Mouse (Mus musculus) hindbrain, embryonic 12.5 days (tissue): Measurements from ENCODE around the gene Raver2. TPM values are rescaled to one million over a fixed set of nuclear protein-coding genes. Genes with fewer than 3 reads are reported as not detected.

Experiments
- ATAC-seq: fragments of 200-750 bp; cut with Nextera tagmentation; 2 replicates; pipeline ENCODE4 v1.8.0; 2017; ENCODE audit warnings: moderate TSS enrichment; ENCODE audit not compliant: low FRiP score
- H3K27ac ChIP-seq: fragments of 300-500 bp; sonication (generic); 2 replicates; pipeline ENCODE4 v1.5.1; 2016; ENCODE audit warnings: mild to moderate bottlenecking
- H3K27me3 ChIP-seq: fragments of 300-500 bp; sonication (generic); 2 replicates; pipeline ENCODE4 v1.6.1; 2016; ENCODE audit warnings: mild to moderate bottlenecking
- H3K36me3 ChIP-seq: fragments of 300-500 bp; sonication (generic); 2 replicates; pipeline ENCODE4 v1.6.1; 2016; ENCODE audit warnings: mild to moderate bottlenecking
- H3K4me1 ChIP-seq: fragments of 300-500 bp; sonication (generic); 2 replicates; pipeline ENCODE4 v1.6.1; 2016
- H3K4me2 ChIP-seq: fragments of 300-500 bp; sonication (generic); replicated peaks from 2 replicates; pipeline ENCODE4 v1.6.1; 2016; ENCODE audit warnings: mild to moderate bottlenecking
- H3K4me3 ChIP-seq: fragments of 300-500 bp; sonication (generic); 2 replicates; pipeline ENCODE4 v1.5.1; 2016; ENCODE audit warnings: mild to moderate bottlenecking
- H3K9ac ChIP-seq: fragments of 300-500 bp; sonication (generic); 2 replicates; pipeline ENCODE4 v1.6.1; 2016; ENCODE audit warnings: mild to moderate bottlenecking, moderate library complexity
- H3K9me3 ChIP-seq: fragments of 300-500 bp; sonication (generic); replicated peaks from 2 replicates; pipeline ENCODE4 v1.6.1; 2016; ENCODE audit warnings: mild to moderate bottlenecking
- WGBS: fragments of 180-500 bp; shearing (Covaris S2); methylation state at CpG from one replicate; pipeline ENCODE4 v1.1.7; 2016; 5-methylcytosine and 5-hydroxymethylcytosine counted together
- polyA plus RNA-seq: library from polyadenylated mRNA; unstranded; fragments of >200 nt; fragmentation: Nextera tagmentation; extraction: Ambion mirVana; gene quantifications from 2 replicates; pipeline ENCODE4 v1.2.1, GENCODE M21; 2016

The Raver2 gene
- polyA plus RNA-seq, 1 experiment from 2014 or later = 13.1 TPM

DNA sequence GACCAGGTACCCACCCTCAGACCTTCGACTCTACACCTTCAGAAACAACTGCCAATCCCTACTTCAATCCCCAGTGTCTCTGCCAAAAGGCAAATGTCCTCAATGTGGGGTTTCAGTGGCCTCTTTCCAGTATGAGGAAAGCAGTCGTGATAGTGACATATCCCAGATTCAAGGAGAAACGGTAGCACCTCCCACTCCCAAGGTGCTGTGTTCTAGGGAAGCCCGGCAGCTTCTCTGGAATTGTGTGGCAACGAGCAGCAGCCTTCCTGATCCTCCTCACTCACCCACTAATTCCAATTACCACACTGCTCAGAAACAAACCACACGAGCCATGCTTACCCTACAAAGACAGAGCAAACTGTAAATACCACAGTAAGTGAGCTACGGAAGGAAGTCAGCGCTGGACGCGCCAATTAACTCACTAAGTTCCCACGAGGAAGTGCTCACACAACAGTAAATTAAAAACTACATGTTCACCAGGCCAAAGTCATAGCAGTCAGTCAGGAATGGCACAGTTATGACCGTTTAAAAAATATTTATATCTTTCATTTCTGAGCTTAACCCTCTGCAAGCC is 90.5 kb downstream of the Raver2 start:
- WGBS = 84% methylated on average over 12 of the region's 12 CpGs
- Histone ChIP-seq H3K27ac (no peak overlapping the region), H3K4me2 (no peak overlapping the region), H3K4me1 (no peaks in the 10 kb centered on the region), H3K9ac (no peak overlapping the region), H3K36me3 (peaks cover 44% of the 10 kb centered on the region), H3K27me3 (no peaks in the 10 kb centered on the region), H3K4me3 (no peak overlapping the region), H3K9me3 (no peaks in the 10 kb centered on the region)
- no peak for ATAC-seq

DNA sequence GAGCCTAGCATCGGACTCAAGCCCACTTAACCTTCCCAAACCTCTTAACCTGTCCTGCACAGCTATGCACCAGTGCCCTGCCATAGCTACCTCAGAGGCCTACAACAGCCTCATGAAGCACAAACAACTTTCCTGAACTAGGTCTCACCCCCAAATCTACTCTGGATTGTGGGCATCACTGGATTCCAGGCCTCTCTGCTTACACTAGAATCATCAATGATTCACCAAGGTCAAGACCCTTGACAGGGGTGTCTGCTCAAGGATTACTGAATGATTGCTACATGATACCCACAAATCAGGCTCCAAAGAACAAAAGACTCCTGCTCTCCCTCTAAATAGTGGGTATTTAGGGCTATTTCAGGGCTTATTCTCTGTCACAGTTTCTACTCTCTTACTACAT is 92.0 kb downstream of the Raver2 start:
- H3K4me1 ChIP-seq = no peaks in the 10 kb centered on the region

DNA sequence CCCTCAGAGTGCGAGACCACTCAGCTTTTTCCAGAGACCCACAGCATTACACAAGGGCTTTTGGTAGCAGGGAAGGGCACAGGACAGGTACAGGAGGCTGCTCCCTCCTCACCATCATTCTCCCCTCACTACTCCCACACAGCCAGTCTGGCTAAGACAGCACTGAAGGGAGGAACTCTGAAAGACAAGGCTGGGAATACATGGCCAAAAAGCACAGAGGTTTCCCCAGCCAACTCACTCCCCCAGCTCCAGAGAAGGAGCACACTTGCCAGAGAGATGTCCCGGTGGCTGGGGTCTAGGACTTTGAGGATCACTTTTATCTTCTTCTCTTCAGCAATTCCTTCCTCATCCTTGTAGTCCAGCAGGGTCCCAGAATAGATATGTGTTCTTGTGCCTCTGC is 95.4 kb downstream of the Raver2 start:
- Histone ChIP-seq H3K4me2 (no peak overlapping the region), H3K27ac (no peak overlapping the region), H3K4me3 (no peak overlapping the region), H3K9ac (no peak overlapping the region), H3K9me3 (no peaks in the 10 kb centered on the region), H3K27me3 (no peaks in the 10 kb centered on the region), H3K36me3 (0 out of 2 replicates have a peak, but pooled peaks cover 16% of the 10 kb centered on the region), H3K4me1 (0 out of 2 replicates have a peak, but pooled peaks cover 2% of the 10 kb centered on the region)
- WGBS = 95% methylated on average over 2 of the region's 2 CpGs
- no peak for ATAC-seq

More for the DNA sequence above, 92.0 kb downstream of the Raver2 start:
- Histone ChIP-seq H3K4me2 (no peak overlapping the region), H3K27ac (no peak overlapping the region), H3K27me3 (no peaks in the 10 kb centered on the region), H3K9me3 (no peaks in the 10 kb centered on the region), H3K36me3 (peaks cover 42% of the 10 kb centered on the region), H3K9ac (no peak overlapping the region), H3K4me3 (no peak overlapping the region)
- ATAC-seq = no peak
- WGBS = 89% methylated on average over 1 of the region's 1 CpGs

DNA sequence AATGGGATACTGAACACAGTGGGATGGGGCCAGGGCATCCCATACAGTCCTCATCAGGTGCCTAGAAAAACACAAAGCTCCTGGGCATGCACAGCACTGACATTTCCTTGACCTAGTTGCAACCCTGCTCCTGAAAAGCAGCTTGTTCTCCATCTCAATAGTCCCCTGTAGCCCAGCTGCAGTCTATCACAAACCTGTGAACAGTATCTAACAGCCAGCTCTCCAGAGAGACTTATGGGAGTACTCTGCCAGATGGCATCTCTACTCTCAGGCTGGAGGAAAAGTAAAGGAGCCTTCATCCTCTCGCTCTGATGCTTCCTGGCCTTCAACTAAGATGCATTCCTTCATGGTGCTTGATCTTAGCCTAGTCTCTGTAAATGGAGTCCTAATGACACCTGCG is 95.9 kb downstream of the Raver2 start:
- ATAC-seq = no peak
- Histone ChIP-seq H3K4me1 (0 out of 2 replicates have a peak, but pooled peaks cover 2% of the 10 kb centered on the region), H3K36me3 (0 out of 2 replicates have a peak, but pooled peaks cover 11% of the 10 kb centered on the region), H3K27me3 (no peaks in the 10 kb centered on the region), H3K4me3 (no peak overlapping the region), H3K9me3 (no peaks in the 10 kb centered on the region), H3K9ac (no peak overlapping the region), H3K4me2 (no peak overlapping the region), H3K27ac (no peak overlapping the region)
- WGBS = 88% methylated on average over 2 of the region's 2 CpGs

DNA sequence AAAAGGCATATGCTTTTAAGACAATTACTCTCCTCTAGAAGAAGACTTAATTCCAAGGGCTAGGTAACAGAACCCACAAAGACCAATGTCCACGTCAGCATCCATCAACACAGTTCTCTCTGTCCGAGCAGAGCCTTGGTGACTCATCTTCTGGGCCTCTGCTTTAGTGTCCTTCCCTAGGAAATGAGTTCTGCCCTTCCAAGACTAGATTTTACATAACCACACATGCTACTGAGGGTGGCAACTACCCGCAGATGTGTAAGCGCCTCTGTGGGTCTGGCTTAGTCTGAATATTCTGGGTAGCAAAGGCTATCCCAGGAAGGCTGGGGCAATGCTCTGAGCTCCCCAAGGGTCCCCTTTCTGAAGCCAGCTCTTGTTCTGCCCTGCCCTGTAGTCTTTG is 97.0 kb downstream of the Raver2 start:
- 87% methylated on average over 4 of the region's 4 CpGs for WGBS
- H3K9me3 ChIP-seq = no peaks in the 10 kb centered on the region
- no peak overlapping the region for H3K4me2 ChIP-seq
- H3K27ac ChIP-seq = no peak overlapping the region
- no peak overlapping the region for H3K4me3 ChIP-seq
- no peak for ATAC-seq
- H3K4me1 ChIP-seq = 0 out of 2 replicates have a peak, but pooled peaks cover 2% of the 10 kb centered on the region
- no peak overlapping the region for H3K9ac ChIP-seq
- no peaks in the 10 kb centered on the region for H3K27me3 ChIP-seq
- peaks cover 10% of the 10 kb centered on the region for H3K36me3 ChIP-seq

DNA sequence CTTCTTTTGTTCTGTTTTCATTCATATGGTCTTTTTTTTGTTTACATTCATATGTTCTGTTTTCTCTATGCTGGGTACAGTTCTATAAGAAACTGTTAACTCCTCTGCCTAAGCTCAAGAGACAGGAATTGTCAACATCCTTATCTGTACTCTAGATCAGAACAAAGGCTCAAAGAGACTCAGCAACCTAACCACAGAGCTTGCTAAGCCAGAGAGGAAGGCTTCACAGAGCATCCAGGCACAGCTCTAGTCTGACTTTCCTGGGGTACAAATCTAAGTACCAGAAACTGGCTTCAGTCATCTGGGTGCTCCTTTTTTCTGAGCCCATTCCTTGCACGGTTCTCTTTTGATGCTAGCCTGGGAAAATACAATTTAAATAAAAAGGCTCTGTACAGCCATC is 99.0 kb downstream of the Raver2 start:
- ATAC-seq = no peak
- Histone ChIP-seq H3K4me1 (0 out of 2 replicates have a peak, but pooled peaks cover 2% of the 10 kb centered on the region), H3K4me2 (no peak overlapping the region), H3K27ac (no peak overlapping the region), H3K36me3 (peaks cover 9% of the 10 kb centered on the region), H3K9me3 (no peaks in the 10 kb centered on the region), H3K27me3 (no peaks in the 10 kb centered on the region), H3K4me3 (no peak overlapping the region), H3K9ac (no peak overlapping the region)
- 79% methylated on average over 1 of the region's 1 CpGs for WGBS

DNA sequence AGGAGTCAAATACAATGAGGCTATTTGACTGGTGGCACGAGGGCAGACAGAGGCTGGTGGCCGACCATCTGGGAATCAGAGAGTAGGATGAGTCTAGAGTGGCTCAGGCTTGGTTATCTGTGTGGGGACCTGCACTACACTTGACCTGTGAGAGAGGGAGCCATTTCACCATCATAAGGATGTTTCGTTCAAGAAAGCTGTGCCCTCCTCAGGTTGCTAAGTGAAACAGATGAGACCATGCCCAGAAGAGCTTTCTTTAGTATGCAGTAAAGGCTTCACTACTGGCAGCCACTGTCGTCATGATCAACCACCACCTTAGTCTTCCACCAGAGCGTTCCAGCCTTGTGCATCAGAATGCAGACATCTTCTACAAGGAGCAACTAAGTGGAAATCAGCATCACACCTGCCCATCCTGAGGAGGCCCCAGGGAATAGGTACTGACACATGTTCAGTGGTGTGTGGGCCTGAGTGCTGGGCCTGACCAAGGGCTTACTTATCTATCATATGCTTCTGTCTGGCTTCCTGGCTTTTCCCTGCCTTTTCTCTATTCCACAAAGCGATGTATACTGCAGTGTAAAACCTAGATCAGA is 99.5 kb downstream of the Raver2 start:
- H3K4me2 ChIP-seq = no peak overlapping the region
- 59% methylated on average over 6 of the region's 6 CpGs for WGBS
- no peaks in the 10 kb centered on the region for H3K9me3 ChIP-seq
- no peaks in the 10 kb centered on the region for H3K27me3 ChIP-seq
- 0 out of 2 replicates have a peak, but pooled peaks cover 2% of the 10 kb centered on the region for H3K4me1 ChIP-seq
- H3K4me3 ChIP-seq = no peak overlapping the region
- peak; percentile 46 for ATAC-seq
- H3K27ac ChIP-seq = no peak overlapping the region
- H3K9ac ChIP-seq = no peak overlapping the region
- peaks cover 6% of the 10 kb centered on the region for H3K36me3 ChIP-seq

DNA sequence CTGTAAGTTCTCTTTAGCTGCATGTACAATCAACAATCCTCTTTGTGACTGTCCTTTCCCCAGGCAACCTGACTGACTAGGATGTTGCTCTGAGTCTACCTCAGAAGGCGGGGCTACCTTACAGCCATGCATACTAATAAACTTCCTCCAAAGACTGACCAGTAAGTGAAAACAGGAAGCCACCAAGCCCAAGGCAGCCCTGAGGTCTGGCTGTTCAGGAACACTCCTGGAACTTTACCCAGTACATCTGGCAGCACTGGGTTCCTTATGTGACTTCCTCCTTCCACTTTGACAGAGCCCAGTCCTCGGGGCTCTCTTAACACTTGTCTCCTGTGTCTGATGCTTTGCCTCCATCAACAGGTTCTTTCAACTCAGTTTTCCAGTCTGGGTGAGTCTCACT is 104.0 kb downstream of the Raver2 start:
- Histone ChIP-seq H3K9ac (no peak overlapping the region), H3K27me3 (no peaks in the 10 kb centered on the region), H3K9me3 (no peaks in the 10 kb centered on the region), H3K36me3 (peaks cover 20% of the 10 kb centered on the region), H3K27ac (no peak overlapping the region), H3K4me3 (no peak overlapping the region), H3K4me1 (0 out of 2 replicates have a peak, but pooled peaks cover 2% of the 10 kb centered on the region), H3K4me2 (no peak overlapping the region)
- no peak for ATAC-seq
- 79% methylated on average over 2 of the region's 2 CpGs for WGBS

DNA sequence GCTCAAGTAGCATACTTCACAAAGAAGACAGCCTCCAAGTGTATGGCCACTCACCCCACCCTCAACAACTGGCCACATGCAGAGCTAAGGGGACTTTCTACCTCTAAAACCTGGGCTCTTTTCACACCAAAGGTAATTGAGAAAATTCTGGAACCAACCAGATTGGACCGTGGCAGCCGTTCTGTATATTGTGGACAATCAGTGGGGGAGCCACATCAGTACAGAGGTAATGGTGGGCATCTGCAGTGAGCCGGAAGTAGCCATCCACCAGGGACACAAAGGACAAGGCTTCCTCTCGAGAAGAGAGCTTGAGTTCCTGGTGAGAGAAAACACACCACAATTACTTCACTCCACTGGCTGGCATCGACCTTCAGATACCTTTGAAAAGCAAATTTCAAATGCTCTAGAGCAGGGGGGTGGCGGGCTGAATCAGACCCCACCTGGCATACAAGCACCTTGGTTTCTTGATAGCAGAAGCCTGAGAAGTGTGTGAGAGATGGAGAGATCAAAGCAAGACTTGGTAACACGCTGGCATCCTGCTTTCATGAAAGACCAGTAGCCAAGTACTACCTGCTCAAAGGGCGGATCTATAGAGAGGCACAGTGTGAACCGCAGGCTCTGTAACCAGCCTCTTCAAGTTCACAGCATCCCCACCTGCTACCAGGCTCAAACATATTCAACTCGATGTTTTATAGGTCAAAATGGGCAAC is 106.3 kb downstream of the Raver2 start:
- Histone ChIP-seq H3K36me3 (peaks cover 22% of the 10 kb centered on the region), H3K4me2 (no peak overlapping the region), H3K27ac (no peak overlapping the region), H3K9me3 (no peaks in the 10 kb centered on the region), H3K4me3 (no peak overlapping the region), H3K27me3 (no peaks in the 10 kb centered on the region), H3K9ac (no peak overlapping the region), H3K4me1 (no peaks in the 10 kb centered on the region)
- WGBS = 81% methylated on average over 10 of the region's 10 CpGs
- ATAC-seq = no peak

DNA sequence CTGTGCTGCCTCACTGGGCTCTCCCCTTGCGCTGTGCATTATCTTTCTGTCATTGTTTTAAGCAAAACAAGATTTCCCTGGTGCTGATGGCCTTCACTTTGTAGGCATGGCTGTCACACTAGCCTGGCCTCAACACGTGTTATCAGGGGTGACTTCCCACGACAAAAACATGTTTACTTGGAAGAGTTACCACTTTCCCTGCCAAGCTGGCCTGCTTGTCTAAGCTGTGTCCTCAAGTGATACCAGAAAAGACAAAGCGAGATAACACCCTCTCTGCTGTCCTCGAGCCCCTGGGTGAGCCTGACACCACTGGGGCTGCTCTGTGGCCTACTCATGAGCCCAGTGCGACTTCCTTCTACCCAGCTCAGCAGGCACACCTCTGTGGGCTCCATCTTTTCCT is 107.3 kb downstream of the Raver2 start:
- no peaks in the 10 kb centered on the region for H3K4me1 ChIP-seq
- 82% methylated on average over 6 of the region's 6 CpGs for WGBS
- H3K4me3 ChIP-seq = no peak overlapping the region
- no peak overlapping the region for H3K9ac ChIP-seq
- no peaks in the 10 kb centered on the region for H3K9me3 ChIP-seq
- no peaks in the 10 kb centered on the region for H3K27me3 ChIP-seq
- no peak for ATAC-seq
- H3K27ac ChIP-seq = no peak overlapping the region
- H3K4me2 ChIP-seq = no peak overlapping the region
- peaks cover 22% of the 10 kb centered on the region for H3K36me3 ChIP-seq

DNA sequence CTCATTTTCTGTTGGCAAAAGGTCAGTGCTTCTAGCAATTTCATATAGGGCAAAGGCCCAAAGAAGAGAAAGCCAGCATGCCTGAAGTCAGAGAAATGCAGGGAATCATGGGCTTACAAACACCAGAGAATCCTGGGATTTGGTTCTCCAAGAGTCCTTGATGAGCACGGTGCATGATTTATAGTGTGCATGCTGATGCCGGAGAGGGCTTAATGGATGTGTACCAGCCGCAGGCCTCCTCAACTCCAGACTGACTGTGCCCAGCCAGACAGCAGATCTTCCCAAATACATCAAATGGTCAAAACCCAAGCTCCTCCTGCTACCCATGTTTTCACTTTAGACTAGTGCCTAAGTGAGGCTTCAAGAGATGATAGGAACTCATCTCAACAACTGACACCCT is 109.0 kb downstream of the Raver2 start:
- ATAC-seq = no peak
- H3K27ac ChIP-seq = no peak overlapping the region
- no peak overlapping the region for H3K4me3 ChIP-seq
- no peaks in the 10 kb centered on the region for H3K27me3 ChIP-seq
- no peak overlapping the region for H3K9ac ChIP-seq
- peaks cover 26% of the 10 kb centered on the region for H3K36me3 ChIP-seq
- H3K9me3 ChIP-seq = no peaks in the 10 kb centered on the region
- 89% methylated on average over 3 of the region's 3 CpGs for WGBS
- H3K4me1 ChIP-seq = no peaks in the 10 kb centered on the region
- no peak overlapping the region for H3K4me2 ChIP-seq

DNA sequence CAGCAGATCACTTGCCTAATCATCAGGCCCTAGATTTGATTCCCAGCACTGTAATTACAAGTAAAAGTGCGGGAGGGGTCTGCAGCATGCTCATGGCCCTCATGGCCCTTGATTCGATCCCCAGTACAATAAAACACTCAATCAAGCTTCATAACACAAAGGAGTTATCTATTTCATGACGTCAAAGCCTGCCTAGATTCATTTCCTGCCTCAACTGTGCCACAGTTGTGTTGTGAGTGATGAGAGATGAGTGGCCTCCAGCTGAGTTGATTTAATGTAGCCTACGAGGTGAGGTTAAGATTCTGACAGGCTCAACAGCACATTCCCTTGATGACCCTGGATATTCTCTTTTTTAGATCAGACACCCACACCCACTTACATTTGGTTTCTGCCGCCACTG is 110.3 kb downstream of the Raver2 start:
- Histone ChIP-seq H3K36me3 (peaks cover 26% of the 10 kb centered on the region), H3K4me2 (no peak overlapping the region), H3K27me3 (no peaks in the 10 kb centered on the region), H3K27ac (no peak overlapping the region), H3K9me3 (no peaks in the 10 kb centered on the region), H3K9ac (no peak overlapping the region), H3K4me3 (no peak overlapping the region), H3K4me1 (no peaks in the 10 kb centered on the region)
- 68% methylated on average over 5 of the region's 5 CpGs for whole genome bisulfite sequencing
- ATAC-seq = no peak
